Mouse (Mus musculus) kidney, postnatal 14 days (tissue): ENCODE measurements around the gene Morc2a.
A peak's percentile ranks its signal among the peaks of the same experiment; 100 is the strongest.

Experiments
- DNase-seq: peaks from one replicate; pipeline ENCODE4 v3.0.0; 2022; ENCODE audit warnings: mixed read lengths

The Morc2a gene

DNA sequence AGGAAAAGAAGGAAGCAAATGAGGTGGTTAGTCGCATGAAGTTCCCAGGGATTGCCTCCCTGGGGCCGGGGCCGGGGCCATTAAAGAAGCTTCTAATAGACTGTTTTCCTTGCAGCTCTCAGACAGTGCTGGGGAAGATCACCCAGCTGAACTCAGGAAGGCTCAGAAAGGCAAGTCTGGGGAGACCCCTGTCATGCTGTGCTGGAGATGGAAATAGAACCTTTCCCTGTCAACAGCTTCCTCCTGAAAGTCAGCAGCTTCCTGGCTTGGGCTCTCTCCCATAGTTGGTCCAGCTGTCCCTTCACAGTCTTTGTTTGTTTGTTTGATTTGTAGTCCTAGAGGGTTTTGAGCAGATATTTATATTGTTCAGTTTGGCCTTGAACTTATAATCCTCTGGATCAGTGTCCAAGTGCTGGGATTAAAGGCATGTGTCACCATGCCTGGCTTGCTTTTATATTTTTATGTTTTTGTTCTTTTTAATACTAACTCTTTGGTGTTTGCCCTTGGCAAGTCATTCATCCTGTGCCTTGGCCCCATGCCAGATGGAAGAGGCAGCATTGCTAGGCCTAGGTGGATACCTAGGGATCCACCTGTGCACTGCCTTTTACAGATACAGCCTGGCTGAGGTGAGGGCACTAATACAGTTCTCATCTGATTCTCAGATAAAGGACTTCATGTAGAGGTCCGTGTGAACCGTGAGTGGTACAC is 35.9 kb downstream of the Morc2a start:
- DNase-seq, result peak; percentile 53

DNA sequence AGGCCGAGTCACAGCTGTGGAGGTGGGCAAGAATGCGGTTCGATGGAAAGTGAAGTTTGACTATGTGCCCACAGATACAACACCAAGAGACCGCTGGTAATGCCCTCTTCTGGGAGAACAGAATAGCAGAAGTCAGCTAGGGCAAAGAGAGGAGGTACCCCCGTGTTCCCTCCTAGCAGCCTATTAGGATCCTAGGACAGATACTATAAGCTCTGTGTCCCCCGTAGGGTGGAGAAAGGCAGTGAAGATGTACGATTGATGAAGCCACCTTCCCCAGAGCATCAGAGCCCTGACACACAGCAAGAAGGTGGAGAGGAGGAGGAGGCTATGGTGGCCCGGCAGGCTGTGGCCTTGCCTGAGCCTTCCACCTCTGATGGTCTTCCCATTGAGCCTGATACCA is 36.4 kb downstream of the Morc2a start:
- no peak for DNase-seq

DNA sequence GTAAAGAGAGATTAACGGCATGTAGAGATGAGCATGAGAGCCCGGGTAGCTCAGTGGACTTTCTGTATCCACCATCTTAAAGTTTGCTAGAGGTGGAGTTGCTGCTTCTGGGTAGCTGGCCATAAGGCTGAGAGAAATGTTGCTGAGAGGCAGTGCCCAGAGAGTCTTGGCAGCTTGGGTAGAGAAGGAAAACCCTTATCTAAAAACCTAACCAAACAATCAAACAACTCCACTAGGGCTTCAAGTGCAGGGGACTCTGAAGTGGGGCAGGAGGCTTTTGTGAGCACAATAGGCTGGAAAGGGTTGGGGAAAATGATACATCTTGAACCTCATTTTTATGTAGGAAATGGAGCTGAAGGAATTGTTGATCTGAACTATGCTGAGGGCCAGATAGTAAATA is 37.3 kb downstream of the Morc2a start:
- no peak for DNase-seq

DNA sequence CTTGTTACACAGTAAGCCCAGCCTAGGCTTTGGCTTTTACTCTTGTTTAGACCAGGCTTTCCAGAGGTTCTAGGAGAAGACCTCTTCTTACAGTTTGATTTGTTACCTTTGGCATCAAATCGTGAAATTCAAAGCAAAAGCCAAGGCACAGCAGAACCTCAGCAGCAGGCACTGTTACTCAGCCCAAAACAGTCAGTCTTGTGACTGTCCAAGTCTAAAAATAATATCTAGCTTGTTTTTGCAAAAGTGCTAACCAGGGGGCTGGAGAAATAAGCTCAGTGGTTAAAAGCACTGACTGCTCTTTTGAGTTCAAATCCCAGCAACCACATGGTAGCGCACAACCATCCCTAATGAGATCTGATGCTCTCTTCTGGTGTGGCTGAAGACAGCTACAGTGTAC is 37.9 kb downstream of the Morc2a start:
- DNase-seq, result no peak

DNA sequence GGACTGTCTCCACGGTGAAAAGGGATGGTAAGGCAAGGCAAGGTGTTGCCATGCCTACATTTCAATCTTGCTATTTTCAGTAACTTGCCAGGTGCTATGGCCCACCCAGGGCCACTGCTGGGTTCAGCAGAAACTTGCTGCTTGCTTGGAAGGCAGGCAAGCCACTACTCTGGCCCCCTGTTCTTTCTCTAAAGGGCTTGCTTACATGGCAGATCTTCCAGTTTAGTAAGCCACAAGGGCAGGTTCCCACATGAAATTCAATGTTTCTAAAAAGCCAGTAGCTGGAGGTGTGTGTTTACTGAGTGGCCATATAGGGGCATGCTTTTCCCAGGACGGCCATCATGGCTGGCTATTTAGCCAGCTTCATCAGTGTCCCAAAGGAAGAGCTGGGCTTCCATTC is 42.8 kb downstream of the Morc2a start:
- DNase-seq, result no peak

DNA sequence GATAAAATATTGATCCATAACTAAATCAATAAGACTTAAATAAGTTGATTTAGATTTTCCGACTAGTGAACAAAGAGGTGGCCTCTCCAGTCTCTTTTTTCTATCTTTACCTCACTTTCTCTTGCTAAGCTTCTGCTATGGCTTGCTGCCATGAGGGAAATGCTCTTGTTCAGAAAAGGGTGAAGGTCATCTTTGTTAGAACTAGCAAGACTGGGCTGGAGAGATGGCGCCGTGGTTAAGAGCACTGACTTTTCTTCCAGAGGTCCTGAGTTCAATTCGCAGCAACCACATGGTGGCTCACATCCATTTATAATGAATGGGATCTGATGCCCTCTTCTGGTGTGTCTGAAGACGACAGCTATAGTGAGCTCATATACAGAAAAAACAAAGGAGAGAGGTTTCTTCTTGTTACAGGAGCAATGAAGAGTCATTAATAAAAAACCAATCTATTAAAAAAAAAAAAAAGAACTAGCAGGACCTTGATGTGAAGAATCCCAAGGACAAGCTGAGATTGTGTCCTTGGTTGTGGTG is 47.2 kb downstream of the Morc2a start:
- peak; percentile 23 for DNase-seq

DNA sequence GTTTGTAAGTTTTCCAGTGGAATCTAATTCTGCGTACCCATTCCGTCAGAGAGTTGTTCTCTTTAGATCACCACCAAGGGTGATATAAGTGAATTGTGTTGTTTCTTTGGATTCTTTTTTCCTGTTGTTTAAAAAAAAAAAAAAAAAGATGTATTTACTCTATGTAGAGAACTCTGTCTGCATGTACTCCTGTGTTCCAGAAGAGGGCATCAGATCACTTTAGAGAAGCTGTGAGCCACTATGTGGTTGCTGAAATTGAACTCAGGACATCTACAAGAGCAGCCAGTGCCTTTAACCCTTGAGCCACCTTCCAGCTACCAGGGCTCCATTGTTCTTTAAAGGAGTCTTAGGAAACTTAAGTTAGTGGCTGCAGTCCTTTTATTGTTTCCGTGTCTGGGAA is 48.5 kb downstream of the Morc2a start:
- DNase-seq, result no peak

DNA sequence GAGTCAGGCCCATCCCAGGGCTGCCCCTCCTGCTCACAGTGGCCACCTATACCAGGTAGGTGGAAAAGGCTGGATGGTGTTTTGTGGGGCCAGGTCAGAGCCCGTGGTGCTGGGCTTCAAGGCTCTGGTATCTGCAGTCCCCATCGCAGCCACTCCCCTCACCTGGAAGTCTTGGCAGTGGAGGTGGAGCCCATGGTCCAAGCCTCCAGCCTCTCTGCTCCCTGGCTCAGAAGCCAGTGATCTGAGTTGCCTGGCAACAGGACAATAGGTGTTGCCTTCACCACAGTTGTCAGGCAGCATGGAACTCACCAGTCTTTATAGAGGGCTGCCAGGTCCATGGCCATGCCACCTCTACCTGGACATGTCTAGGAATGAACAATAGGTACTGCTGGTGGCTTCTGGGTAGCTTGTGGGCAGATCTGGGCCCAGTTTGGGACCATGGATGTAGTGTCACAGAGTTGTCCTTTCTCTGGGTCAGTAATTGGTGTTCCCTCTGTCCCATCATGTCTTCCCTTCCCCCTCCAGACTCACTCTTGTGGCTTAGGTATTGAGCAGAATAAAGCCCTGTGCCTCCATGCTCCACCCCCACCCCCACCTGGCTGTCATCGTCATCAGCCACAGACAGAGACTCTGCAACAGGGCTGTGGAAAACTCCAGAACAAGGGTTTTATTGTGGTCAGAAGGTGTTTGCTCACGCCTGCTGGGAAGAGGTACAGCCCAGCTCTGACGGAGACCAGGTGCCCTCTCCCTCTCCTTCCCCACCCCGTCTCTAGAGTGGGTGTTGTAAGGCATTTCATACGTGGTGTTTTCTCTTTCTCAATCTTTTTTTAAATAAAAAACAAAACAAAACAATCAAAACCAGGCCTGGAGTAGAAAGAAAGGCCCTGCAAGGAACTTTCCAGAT is 54.4 kb downstream of the Morc2a start:
- no peak for DNase-seq

DNA sequence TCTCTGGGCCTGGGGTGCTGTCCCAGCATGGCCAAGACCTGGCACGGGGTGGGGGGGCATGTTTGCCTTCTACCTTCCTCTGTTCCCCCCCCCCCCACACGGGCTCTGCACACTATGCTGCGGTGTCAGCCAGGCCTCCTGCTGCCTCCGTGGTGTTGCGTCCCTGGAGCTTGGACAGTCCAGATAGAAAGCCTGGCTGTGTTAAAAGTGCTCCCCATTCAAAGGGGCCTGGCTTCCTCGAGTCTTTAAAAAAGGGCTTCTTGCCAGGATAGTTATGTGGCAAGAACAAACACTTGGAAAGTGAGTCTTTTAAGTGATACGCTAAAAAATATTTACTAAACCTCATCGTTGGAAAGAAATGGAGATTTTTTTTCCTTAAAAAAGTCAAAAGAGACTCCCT is 55.4 kb downstream of the Morc2a start:
- DNase-seq, result no peak

DNA sequence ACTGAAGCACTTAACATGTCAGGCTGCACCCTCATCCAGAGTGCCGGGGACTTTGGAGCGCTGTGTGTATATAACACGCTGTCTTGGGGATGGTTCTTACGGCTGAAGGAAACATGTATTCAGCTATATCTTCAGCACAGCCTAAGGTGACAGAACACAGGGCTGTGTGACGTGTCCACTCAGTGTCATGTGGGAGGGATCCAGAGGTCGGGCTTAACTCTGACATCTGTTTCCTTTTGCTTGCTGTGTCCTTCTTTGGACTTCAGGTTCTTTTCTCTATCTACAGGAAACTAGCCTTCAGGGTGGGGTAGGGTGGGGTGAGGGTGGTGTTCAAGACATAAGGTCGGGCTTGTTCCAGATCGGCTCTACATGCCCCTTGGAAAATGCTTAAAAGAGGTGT is 58.1 kb downstream of the Morc2a start:
- no peak for DNase-seq

DNA sequence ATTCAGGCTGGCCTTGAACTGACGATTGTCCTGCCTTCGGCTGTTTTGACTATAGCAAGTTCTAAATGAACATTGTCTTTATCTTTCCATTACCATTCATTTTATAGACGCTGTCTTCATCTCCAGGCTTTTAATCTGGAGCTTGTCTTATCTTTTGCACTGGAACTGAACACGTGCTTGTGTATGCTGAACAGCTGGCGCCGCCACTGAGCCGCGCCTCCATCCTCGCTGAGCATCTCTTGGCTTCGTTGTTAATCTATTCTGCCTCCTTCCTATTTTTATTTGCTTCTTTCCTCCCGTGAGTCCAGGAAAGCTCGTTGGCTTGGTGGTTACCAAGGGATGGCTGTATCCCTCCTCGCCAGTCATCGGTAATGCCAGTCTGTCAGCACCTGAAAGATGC is 61.2 kb downstream of the Morc2a start:
- no peak for DNase-seq

DNA sequence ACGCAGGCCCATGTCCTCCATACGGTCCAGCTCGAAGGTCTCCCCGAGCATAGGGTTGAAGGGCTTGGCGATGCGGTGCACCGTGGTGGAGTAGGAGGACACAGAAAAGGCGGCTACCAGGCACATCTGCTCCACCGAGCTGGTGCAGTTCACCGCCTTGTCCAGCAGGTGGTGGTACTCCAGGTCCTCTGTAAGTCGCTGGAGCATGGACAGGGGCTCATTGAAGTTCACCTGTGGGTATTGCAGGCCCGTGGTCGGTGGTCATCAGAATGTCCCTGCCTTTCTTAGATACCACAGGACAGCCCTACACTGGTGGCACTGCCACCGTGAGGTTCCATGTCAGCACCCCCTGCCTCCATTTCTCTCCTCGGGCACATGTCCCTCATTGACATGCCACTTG is 65.5 kb downstream of the Morc2a start:
- DNase-seq, result peak; percentile 64

DNA sequence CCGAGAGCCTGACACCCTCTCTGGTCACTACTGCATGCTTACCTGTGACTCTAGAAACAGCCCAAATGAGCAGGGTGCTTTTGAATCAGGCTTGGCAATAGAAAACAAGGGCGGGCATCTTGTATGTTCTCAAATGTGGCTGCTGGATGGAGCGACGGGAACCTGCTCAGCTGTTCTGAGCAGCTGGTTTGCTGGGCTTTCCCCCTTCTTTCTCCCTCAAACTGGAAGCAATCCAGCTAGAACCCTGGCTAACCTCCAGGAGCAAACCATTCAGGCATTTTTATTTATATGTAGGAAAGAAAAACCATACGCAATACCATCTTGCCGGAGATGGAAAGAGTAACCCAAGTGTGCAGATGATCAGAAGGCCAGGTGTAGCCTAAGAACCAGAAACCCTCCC is 67.7 kb downstream of the Morc2a start:
- DNase-seq, result no peak

DNA sequence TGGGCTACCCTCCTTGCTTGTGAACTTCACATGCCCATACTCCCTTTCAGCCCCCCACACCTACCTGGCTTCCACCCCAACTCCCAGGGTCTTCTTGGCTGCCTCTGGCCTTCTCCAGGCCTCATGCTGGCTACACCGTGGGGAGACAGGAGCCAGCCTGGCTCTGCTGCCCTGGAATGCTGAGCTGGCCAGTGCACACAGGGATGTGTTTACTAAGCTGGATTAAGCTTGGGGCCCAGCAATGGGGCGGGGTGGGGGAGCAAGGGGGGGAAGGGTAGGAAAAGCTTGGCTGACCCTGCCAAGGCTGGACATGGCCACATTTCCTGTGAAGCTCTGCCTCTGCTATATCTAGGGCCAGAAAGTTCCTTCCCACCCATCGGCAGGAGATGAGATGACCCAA is 73.0 kb downstream of the Morc2a start:
- no peak for DNase-seq

DNA sequence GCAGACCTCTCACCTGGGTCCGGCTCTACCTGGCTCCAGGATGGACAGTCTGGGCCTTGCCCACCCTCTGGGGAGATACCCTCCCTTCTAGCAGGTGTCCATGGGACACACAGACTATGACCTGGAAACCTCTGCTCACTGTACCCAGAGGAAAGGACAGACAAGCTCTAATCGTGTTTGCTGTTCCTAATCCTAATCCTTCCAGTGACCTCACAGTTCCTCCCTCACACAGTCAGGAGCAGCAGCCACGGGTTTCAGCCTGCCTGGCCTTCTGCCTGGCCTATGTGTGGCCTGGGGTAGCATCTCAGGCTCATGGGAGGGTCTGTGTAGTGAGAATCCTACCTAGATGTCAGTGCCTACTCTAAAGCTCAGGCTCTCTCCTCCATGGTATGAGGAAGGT is 73.9 kb downstream of the Morc2a start:
- DNase-seq, result no peak

DNA sequence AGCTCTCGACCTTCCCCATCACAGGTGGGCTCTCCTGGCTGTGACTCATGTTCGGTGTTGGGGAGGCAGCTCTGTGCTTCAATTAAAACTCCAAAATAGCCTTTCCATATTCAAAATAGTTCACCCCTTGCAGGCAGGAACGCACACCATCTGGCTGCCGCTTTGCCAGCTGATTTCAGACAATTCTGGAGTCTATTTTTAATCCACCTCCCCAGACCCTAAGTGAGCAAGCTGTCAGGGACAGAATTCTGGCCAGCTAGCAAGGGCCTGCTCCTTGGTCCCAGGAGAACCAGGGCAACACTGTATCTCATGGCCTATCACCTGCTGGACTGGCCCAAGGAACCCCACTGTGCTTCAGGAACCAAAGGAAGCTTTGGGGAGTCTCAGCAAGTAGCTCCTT is 74.9 kb downstream of the Morc2a start:
- DNase-seq, result no peak

DNA sequence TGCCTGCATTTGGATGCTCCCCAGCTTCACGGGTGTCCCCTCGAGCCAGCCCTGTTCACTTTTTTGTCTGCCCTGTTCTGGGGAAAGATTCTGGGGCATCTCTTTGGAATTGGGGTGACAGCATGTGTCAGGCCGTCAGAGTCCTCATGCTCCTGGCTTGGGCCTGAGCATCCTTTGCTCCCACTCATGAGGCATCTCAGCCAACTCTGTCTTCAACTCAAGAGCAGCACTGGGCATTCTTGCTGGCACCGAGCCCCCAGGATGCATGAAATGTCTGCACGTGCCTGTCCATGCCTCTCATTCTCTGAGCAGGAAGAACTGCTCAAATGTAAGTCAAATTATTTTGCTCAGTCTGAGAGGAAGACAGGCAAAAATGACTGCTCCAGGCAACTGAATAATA is 75.7 kb downstream of the Morc2a start:
- no peak for DNase-seq

DNA sequence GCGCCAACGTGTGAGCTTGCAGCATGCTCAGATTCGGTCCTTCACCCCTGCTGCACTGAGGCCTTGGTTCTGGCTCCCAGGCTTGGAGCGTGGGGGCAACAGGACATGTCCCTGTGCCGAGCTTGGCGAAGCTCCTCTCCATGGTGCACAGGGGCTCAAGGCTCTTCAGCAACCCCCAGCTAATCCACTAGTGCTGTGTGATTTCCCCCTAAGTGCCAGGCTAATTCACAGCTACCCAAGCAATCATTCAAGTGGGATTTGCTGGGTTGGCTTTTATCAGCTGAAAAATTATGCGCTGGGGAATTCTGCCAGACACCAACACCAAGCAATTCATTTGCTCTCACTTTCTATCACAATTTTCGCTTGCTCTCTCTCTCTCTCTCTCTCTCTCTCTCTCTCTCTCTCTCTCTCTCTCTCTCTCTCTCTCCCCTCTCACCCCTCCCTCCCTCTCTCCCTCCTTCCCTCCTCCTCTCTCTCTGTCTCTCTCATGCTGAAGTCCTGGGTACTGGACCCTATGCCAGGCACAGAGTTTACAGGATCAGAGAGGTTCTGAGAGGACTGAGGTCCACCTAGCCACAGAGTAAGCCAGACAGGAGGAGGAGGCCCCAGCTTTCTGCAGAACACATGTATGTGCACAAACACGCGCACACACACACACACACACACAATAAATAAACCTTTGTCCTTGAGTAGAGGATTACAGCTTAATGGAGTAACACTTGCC is 76.5 kb downstream of the Morc2a start:
- DNase-seq, result no peak

DNA sequence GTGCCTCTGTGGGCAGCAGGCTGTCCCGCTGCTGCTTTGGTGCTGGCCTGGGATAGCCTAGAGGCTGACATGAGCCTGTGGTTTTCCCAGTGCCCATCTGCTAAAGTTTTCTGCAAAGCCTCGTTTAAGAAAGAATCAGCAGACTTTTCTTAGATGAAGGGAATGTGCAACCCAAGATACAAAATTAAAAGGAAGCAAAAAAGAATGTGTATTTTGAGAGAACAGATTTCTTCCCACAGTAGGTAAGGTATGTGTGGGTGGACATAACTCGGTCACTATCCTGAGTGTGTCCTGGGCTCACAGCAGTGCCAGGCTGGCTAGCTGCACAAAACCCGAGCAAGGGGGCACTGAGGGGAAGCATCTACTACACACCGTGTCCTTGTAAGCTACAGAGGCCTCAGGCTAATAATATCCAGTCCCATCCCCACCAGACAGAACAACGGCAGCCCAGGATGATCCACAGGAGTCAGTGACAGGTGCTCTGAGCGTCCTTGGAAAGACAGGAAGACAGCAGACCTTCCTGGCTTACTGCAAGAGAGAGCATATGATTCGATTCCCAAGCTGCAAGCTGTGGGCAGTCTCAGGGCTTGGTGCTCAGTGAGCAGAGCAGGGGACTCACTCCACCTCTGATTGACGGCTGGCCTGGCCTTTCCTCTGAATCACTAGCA is 78.6 kb downstream of the Morc2a start:
- DNase-seq, result no peak

DNA sequence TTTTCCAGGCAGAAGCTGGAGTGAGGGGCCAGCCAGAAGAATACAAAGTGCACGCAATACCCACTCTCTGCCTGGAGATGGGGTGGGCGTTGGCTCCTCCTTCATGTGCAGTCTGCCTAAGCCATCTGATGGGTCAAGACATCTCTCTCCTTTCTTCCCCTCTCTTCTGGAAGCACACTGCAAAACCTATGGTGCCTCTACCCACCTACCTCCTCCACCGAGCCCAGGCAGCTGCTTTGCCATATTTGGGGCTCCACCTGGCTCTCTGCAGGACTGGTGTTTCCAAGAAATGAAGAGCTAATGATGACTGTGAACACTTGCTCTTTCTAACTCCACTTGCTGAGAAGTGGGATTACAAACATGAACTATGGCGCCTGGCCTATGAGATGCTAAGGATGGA is 82.5 kb downstream of the Morc2a start:
- no peak for DNase-seq

DNA sequence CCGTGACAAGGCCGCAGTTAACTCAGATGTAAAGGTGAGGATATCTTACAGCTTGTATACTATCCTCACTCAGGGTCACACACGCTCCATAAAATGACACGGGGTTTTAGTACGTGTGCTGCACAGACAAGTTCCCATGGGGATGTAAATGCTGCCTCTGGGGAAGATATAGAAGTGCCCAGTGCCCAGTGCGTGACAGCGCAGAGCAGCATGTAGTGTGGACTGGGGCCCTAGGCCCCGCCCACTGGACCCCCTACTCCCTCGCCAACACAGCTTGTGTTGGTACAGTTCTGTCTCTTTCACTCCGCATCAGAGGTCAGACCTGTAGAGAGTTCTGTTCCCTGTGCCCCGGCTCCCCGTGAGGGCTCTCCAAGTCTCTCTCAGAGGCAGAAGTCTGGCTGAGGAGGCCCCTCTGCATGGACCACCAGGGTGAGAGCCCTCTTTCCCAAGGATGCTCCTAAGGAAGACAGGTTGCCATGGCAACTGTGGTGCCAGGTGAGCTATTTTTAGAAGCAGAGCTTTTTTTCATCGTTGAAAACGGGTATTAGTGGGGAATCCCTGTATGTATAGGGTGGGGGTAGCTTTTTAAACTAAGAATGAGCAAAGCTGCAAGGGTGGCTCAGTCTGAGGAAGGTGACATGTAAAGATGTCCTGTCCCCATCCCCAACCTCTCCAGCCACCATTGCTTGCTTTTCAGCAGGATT is 85.1 kb downstream of the Morc2a start:
- no peak for DNase-seq

DNA sequence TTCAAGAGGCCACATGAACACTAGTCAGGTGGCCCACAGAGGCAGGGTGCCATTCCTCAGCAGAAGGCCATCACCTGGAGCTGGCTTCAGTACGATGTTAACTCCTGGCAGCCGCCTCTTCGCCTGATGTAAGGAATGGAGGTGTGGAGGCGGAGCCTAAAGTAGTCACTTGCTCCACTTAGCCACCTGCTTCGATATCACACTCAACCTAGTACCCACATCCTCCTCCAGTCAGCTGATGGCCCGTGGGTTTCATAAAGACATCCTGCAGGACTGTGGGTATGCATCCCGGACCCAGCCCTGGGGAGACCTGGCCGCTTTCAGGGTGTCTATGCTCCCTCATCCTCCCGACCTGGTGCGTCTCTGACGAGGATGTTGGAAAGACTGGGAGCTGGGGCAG is 86.7 kb downstream of the Morc2a start:
- DNase-seq, result no peak
